Mouse (Mus musculus) midbrain, postnatal 0 days (tissue): ENCODE data around the gene Trpc4. TPM values are rescaled to one million over a fixed set of nuclear protein-coding genes. Genes with fewer than 3 reads are reported as not detected.
A peak's percentile ranks its signal among the peaks of the same experiment; 100 is the strongest.

ENCODE experiments used
- ATAC-seq: fragments of 200-750 bp; cut with Nextera tagmentation; 2 replicates; pipeline ENCODE4 v1.8.0; 2017; ENCODE audit warnings: moderate number of reproducible peaks, mild to moderate bottlenecking, moderate TSS enrichment, moderate library complexity; ENCODE audit not compliant: low FRiP score
- DNase-seq: peaks from one replicate; pipeline ENCODE4 v3.0.0-alpha.2; 2015; ENCODE audit warnings: low spot score
- H3K27ac ChIP-seq: fragments of 300-500 bp; sonication (generic); 2 replicates; pipeline ENCODE4 v1.5.1; 2014; ENCODE audit warnings: low read depth, mild to moderate bottlenecking, low read length, mixed read lengths
- H3K27me3 ChIP-seq: fragments of 300-500 bp; sonication (generic); 2 replicates; pipeline ENCODE4 v1.6.1; 2014; ENCODE audit warnings: low read length, control low read depth, mixed read lengths; ENCODE audit not compliant: insufficient read depth
- H3K36me3 ChIP-seq: fragments of 300-500 bp; sonication (generic); 2 replicates; pipeline ENCODE4 v1.6.1; 2014; ENCODE audit warnings: low read length, control low read depth, mixed read lengths; ENCODE audit not compliant: insufficient read depth
- H3K4me1 ChIP-seq: fragments of 300-500 bp; sonication (generic); 2 replicates; pipeline ENCODE4 v1.6.1; 2014; ENCODE audit warnings: mild to moderate bottlenecking, control low read depth, antibody characterized with exemption, low read length, mixed read lengths; ENCODE audit not compliant: insufficient read depth
- H3K4me2 ChIP-seq: fragments of 300-500 bp; sonication (generic); 2 replicates; pipeline ENCODE4 v1.6.1; 2014; ENCODE audit warnings: low read depth, mild to moderate bottlenecking, low read length, mixed read lengths; ENCODE audit not compliant: poor library complexity, severe bottlenecking
- H3K4me3 ChIP-seq: fragments of 300-500 bp; sonication (generic); 2 replicates; pipeline ENCODE4 v1.5.1; 2014; ENCODE audit warnings: low read depth, mild to moderate bottlenecking, low read length, moderate library complexity
- H3K9ac ChIP-seq: fragments of 300-500 bp; sonication (generic); replicated peaks from 2 replicates; pipeline ENCODE4 v1.6.1; 2014; ENCODE audit warnings: mild to moderate bottlenecking, low read length, moderate library complexity, mixed read lengths; ENCODE audit not compliant: poor library complexity, severe bottlenecking
- H3K9me3 ChIP-seq: fragments of 300-500 bp; sonication (generic); 2 replicates; pipeline ENCODE4 v1.6.1; 2016; ENCODE audit warnings: low read length, control low read depth
- CTCF ChIP-seq: IDR thresholded peaks from 2 replicates; pipeline ENCODE4 v1.5.1; 2016; ENCODE audit warnings: antibody characterized with exemption, mild to moderate bottlenecking
- WGBS: fragments of 180-500 bp; shearing (Covaris S2); extraction: QIAGEN DNeasy Blood & Tissue Kit; methylation state at CpG from one replicate; pipeline ENCODE4 v1.1.7; 2014; 5-methylcytosine and 5-hydroxymethylcytosine counted together
- polyA plus RNA-seq: library from polyadenylated mRNA; unstranded; fragments of >200 nt; fragmentation: Nextera tagmentation; extraction: Ambion mirVana; gene quantifications from 2 replicates; pipeline ENCODE4 v1.2.1, GENCODE M21; 2015
- total RNA-seq: library from RNA; depleted of rRNA; stranded (reverse); fragments of >200 nt; gene quantifications from 2 replicates; pipeline ENCODE4 v1.2.3, GENCODE M21; 2014

The Trpc4 gene
- total and polyA plus RNA-seq, 2 experiments from 2014 or later, result 3.9 to 7.3 TPM

GRCm38 (mm10) chr3:54210112-54210511, 54.3 kb downstream of the Trpc4 start:
- no peak overlapping the region for H3K27ac ChIP-seq
- H3K9me3 ChIP-seq, result no peaks in the 10 kb centered on the region
- no peaks in the 10 kb centered on the region for H3K27me3 ChIP-seq
- H3K4me1 ChIP-seq, result no peaks in the 10 kb centered on the region
- H3K36me3 ChIP-seq, result no peaks in the 10 kb centered on the region
- TF ChIP-seq CTCF, result no peak
- 71% methylated on average over 3 of the region's 3 CpGs for WGBS
- H3K4me2 ChIP-seq, result no peak overlapping the region
- DNase-seq (no peak), ATAC-seq (no peak)
- no peak overlapping the region for H3K4me3 ChIP-seq
- no peak overlapping the region for H3K9ac ChIP-seq

GRCm38 (mm10) chr3:54211441-54211840, 55.6 kb downstream of the Trpc4 start:
- H3K36me3 ChIP-seq, result no peaks in the 10 kb centered on the region
- H3K4me3 ChIP-seq, result no peak overlapping the region
- no peak for DNase-seq
- H3K27ac ChIP-seq, result no peak overlapping the region
- 59% methylated on average over 1 of the region's 1 CpGs for WGBS
- no peak overlapping the region for H3K4me2 ChIP-seq
- no peak for TF ChIP-seq CTCF
- H3K27me3 ChIP-seq, result no peaks in the 10 kb centered on the region
- H3K4me1 ChIP-seq, result no peaks in the 10 kb centered on the region
- no peak for ATAC-seq
- no peak overlapping the region for H3K9ac ChIP-seq
- no peaks in the 10 kb centered on the region for H3K9me3 ChIP-seq

- Histone ChIP-seq H3K4me3 (no peak overlapping the region), H3K27ac (no peak overlapping the region), H3K9ac (no peak overlapping the region), H3K27me3 (no peaks in the 10 kb centered on the region), H3K4me2 (no peak overlapping the region), H3K36me3 (no peaks in the 10 kb centered on the region), H3K9me3 (no peaks in the 10 kb centered on the region), H3K4me1 (no peaks in the 10 kb centered on the region)
- WGBS, result 78% methylated on average over 8 of the region's 8 CpGs
- no peak for ATAC-seq
- DNase-seq, result no peak
- TF ChIP-seq CTCF, result no peak
These were observed 66.7 kb downstream of the Trpc4 start for GRCm38 (mm10) chr3:54222549-54222948.

DNA sequence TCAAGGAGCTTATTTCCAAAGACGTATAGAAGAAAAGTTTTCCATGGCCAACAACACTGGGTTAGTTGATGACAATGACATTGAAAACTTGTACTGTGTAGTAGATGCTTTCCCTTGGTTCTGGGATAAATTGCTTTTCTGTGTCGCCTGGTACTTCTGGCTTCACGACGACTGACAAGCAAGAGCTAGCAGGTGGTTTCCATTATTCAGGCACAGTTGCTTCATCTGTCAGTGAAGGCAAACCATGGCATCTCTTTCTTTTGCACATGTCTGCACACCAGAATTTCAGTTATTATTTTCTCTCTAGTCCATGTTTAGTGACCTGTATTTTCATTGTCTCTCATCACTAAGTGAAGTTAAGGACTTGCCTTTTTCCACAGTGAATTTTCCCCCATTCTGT, 72.6 kb downstream of the Trpc4 start:
- no peak overlapping the region for H3K4me2 ChIP-seq
- DNase-seq, result no peak
- H3K4me3 ChIP-seq, result no peak overlapping the region
- H3K27ac ChIP-seq, result no peak overlapping the region
- WGBS, result 75% methylated on average over 4 of the region's 4 CpGs
- H3K9me3 ChIP-seq, result no peaks in the 10 kb centered on the region
- no peaks in the 10 kb centered on the region; the same call in 1 of the 2 replicates for H3K4me1 ChIP-seq
- no peak for TF ChIP-seq CTCF
- H3K9ac ChIP-seq, result no peak overlapping the region
- no peaks in the 10 kb centered on the region for H3K36me3 ChIP-seq
- no peak for ATAC-seq
- no peaks in the 10 kb centered on the region for H3K27me3 ChIP-seq

GRCm38 (mm10) chr3:54238891-54239290, 83.1 kb downstream of the Trpc4 start:
- Histone ChIP-seq H3K4me2 (no peak overlapping the region), H3K9me3 (no peaks in the 10 kb centered on the region), H3K9ac (no peak overlapping the region), H3K36me3 (no peaks in the 10 kb centered on the region), H3K4me3 (no peak overlapping the region), H3K4me1 (no peaks in the 10 kb centered on the region), H3K27me3 (no peaks in the 10 kb centered on the region), H3K27ac (no peak overlapping the region)
- no peak for TF ChIP-seq CTCF
- DNase-seq (peak; percentile 19), ATAC-seq (no peak)
- 79% methylated on average over 5 of the region's 5 CpGs for WGBS

- no peaks in the 10 kb centered on the region for H3K27me3 ChIP-seq
- no peak overlapping the region for H3K4me2 ChIP-seq
- H3K4me3 ChIP-seq, result no peak overlapping the region
- no peak for DNase-seq
- H3K9ac ChIP-seq, result no peak overlapping the region
- TF ChIP-seq CTCF, result no peak
- WGBS, result 94% methylated on average over 7 of the region's 7 CpGs
- ATAC-seq, result no peak
- H3K9me3 ChIP-seq, result no peaks in the 10 kb centered on the region
- no peaks in the 10 kb centered on the region for H3K4me1 ChIP-seq
- no peak overlapping the region for H3K27ac ChIP-seq
- no peaks in the 10 kb centered on the region for H3K36me3 ChIP-seq
These were observed 83.6 kb downstream of the Trpc4 start for GRCm38 (mm10) chr3:54239426-54239825.
